Mouse (Mus musculus): Measurements from ENCODE around the gene Creb3l1. TPM values are rescaled to one million over a fixed set of nuclear protein-coding genes. Genes with fewer than 3 reads are reported as not detected.

Gene Creb3l1
- total and polyA plus RNA-seq, 3 experiments = 3.8 to 5.8 (median 4.5) TPM

GRCm38 (mm10) chr2:91987542-91987941, 36.8 kb downstream of the Creb3l1 start:
- TF ChIP-seq POLR2A (IDR thresholded peaks at IDR 0.05; ENCODE audit: insufficient read depth, low read depth, low read length) = no peak
- no peak; the same call in 1 of the 2 replicates for TF ChIP-seq CTCF (IDR thresholded peaks at IDR 0.05)
- TF ChIP-seq EP300 (IDR thresholded peaks at IDR 0.05; ENCODE audit: insufficient read depth, low read depth, low read length) = peak; percentile 83; the same call in 1 of the 2 replicates
- peak; percentile 75 to 89 for DNase-seq
- Histone ChIP-seq H3K36me3 (ENCODE audit: control insufficient read depth, insufficient read depth, low read length) (no peaks in the 10 kb centered on the region), H3K27me3 (ENCODE audit: control insufficient read depth, insufficient read depth, low read length) (no peaks in the 10 kb centered on the region), H3K79me2 (replicated peaks; ENCODE audit: control insufficient read depth, insufficient read depth, low read length) (no peaks in the 10 kb centered on the region), H3K9ac (ENCODE audit: low read depth, low read length) (no peak overlapping the region), H3K27ac (no peak overlapping the region), H3K4me3 (no peak overlapping the region), H3K4me1 (ENCODE audit: control insufficient read depth, insufficient read depth, low read length) (no peaks in the 10 kb centered on the region; the same call in 1 of the 2 replicates)
- intact Hi-C loops (cut with DNase I) = loop anchor here (1.0 to 5.0 kb wide), 3 partner anchors 71 to 451 kb away; no protein-coding TSS in a partner anchor
- 7% methylated on average over 3 of the region's 3 CpGs for WGBS

DNA sequence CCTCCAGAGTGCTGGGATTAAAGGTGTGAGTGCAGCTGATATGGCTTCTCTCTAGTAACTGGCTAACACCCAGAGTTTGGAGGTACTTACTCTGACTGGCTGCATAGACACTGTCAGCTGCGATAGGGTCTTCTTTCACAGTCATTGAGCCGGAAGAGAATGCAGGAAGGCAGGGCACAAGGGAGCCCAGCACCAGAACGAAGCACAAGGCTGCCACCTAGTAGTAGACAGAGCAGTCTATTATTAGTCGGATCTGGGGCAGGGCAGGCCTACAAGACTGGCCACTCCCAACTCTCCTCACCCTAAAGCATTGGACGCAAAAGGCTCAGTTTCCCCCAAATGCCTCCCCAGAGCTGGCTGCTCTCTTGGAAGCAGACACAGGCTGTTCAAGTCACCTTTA, 38.2 kb downstream of the Creb3l1 start:
- Histone ChIP-seq H3K4me1 (ENCODE audit: control insufficient read depth, insufficient read depth, low read length) (no peaks in the 10 kb centered on the region; the same call in 1 of the 2 replicates), H3K27me3 (ENCODE audit: control insufficient read depth, insufficient read depth, low read length) (no peaks in the 10 kb centered on the region), H3K9ac (ENCODE audit: low read depth, low read length) (no peak overlapping the region), H3K27ac (no peak overlapping the region), H3K4me3 (no peak overlapping the region), H3K79me2 (replicated peaks; ENCODE audit: control insufficient read depth, insufficient read depth, low read length) (no peaks in the 10 kb centered on the region), H3K36me3 (ENCODE audit: control insufficient read depth, insufficient read depth, low read length) (no peaks in the 10 kb centered on the region)
- peak; percentile 33 to 40 for DNase-seq
- TF ChIP-seq CTCF (IDR thresholded peaks at IDR 0.05) (peak; percentile 60), EP300 (IDR thresholded peaks at IDR 0.05; ENCODE audit: insufficient read depth, low read depth, low read length) (0 out of 2 replicates have a peak, but pooled peaks have one; percentile 49), POLR2A (IDR thresholded peaks at IDR 0.05; ENCODE audit: insufficient read depth, low read depth, low read length) (no peak)
- 26% methylated on average over 5 of the region's 5 CpGs for WGBS
- intact Hi-C loops (cut with DNase I) = loop anchor here (1.0 to 5.0 kb wide), 2 partner anchors 42 to 341 kb away; no protein-coding TSS in a partner anchor

GRCm38 (mm10) chr2:91984906-91985525, 39.3 kb downstream of the Creb3l1 start:
- intact Hi-C loops (cut with DNase I) = loop anchor here (2.0 to 5.0 kb wide), 2 partner anchors 22 to 342 kb away; no protein-coding TSS in a partner anchor
- Histone ChIP-seq H3K4me3 (no peak overlapping the region), H3K27ac (peak overlapping the region; percentile 26; the same call in 1 of the 2 replicates), H3K9ac (ENCODE audit: low read depth, low read length) (no peak overlapping the region), H3K4me1 (ENCODE audit: control insufficient read depth, insufficient read depth, low read length) (no peaks in the 10 kb centered on the region; the same call in 1 of the 2 replicates), H3K36me3 (ENCODE audit: control insufficient read depth, insufficient read depth, low read length) (no peaks in the 10 kb centered on the region), H3K79me2 (replicated peaks; ENCODE audit: control insufficient read depth, insufficient read depth, low read length) (no peaks in the 10 kb centered on the region), H3K27me3 (ENCODE audit: control insufficient read depth, insufficient read depth, low read length) (no peaks in the 10 kb centered on the region)
- DNase-seq = no peak
- 59% methylated on average over 9 of the region's 9 CpGs for WGBS
- no peak for TF ChIP-seq CTCF (IDR thresholded peaks at IDR 0.05)
- TF ChIP-seq POLR2A (IDR thresholded peaks at IDR 0.05; ENCODE audit: insufficient read depth, low read depth, low read length) = no peak
- no peak for TF ChIP-seq EP300 (IDR thresholded peaks at IDR 0.05; ENCODE audit: insufficient read depth, low read depth, low read length)

GRCm38 (mm10) chr2:91984439-91984838, 39.9 kb downstream of the Creb3l1 start:
- Histone ChIP-seq H3K36me3 (ENCODE audit: control insufficient read depth, insufficient read depth, low read length) (no peaks in the 10 kb centered on the region), H3K79me2 (replicated peaks; ENCODE audit: control insufficient read depth, insufficient read depth, low read length) (no peaks in the 10 kb centered on the region), H3K27ac (peak overlapping the region; percentile 64), H3K4me3 (peak overlapping the region; percentile 30), H3K9ac (ENCODE audit: low read depth, low read length) (0 out of 2 replicates have a peak overlapping the region, but pooled peaks have one; percentile 36), H3K27me3 (ENCODE audit: control insufficient read depth, insufficient read depth, low read length) (no peaks in the 10 kb centered on the region), H3K4me1 (ENCODE audit: control insufficient read depth, insufficient read depth, low read length) (no peaks in the 10 kb centered on the region; the same call in 1 of the 2 replicates)
- DNase-seq = peak; percentile 60 to 75
- 19% methylated on average over 8 of the region's 13 CpGs for WGBS
- intact Hi-C loops (cut with DNase I) = loop anchor here (2.0 kb wide), 1 partner anchor 22 kb away; no protein-coding TSS in a partner anchor
- TF ChIP-seq CTCF (IDR thresholded peaks at IDR 0.05) = 0 out of 2 replicates have a peak, but pooled peaks have one; percentile 7
- TF ChIP-seq EP300 (IDR thresholded peaks at IDR 0.05; ENCODE audit: insufficient read depth, low read depth, low read length) = no peak

DNA sequence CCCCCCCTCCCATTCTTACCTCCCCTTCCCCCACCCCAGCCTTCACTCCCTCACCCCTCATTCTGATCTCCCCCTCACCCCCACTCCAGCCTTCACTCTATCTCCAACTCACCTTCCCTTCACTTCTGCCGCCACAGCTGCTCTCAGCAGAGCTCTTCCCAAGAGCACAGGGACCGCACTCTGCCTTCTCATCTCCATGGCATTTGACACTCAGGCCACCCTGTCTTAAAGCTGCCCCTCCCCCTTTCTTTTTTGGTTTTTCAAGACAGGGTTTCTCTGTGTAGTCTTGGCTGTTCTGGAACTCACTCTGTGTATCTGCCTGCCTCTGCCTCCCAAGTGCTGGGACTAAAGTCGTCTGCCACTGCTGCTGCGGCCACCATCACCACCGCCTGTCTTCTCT, 43.5 kb downstream of the Creb3l1 start:
- H3K4me3 ChIP-seq = no peak overlapping the region
- intact Hi-C loops (cut with DNase I) = no loop called here
- no peaks in the 10 kb centered on the region for H3K79me2 ChIP-seq (replicated peaks; ENCODE audit: control insufficient read depth, insufficient read depth, low read length)
- WGBS = 84% methylated on average over 5 of the region's 5 CpGs
- H3K27me3 ChIP-seq (ENCODE audit: control insufficient read depth, insufficient read depth, low read length) = peaks cover 3% of the 10 kb centered on the region
- no peaks in the 10 kb centered on the region for H3K36me3 ChIP-seq (ENCODE audit: control insufficient read depth, insufficient read depth, low read length)
- no peak for DNase-seq
- no peak overlapping the region for H3K27ac ChIP-seq
- TF ChIP-seq CTCF (IDR thresholded peaks at IDR 0.05) = no peak
- no peak for TF ChIP-seq EP300 (IDR thresholded peaks at IDR 0.05; ENCODE audit: insufficient read depth, low read depth, low read length)
- no peaks in the 10 kb centered on the region; the same call in 1 of the 2 replicates for H3K4me1 ChIP-seq (ENCODE audit: control insufficient read depth, insufficient read depth, low read length)
- H3K9ac ChIP-seq (ENCODE audit: low read depth, low read length) = no peak overlapping the region

DNA sequence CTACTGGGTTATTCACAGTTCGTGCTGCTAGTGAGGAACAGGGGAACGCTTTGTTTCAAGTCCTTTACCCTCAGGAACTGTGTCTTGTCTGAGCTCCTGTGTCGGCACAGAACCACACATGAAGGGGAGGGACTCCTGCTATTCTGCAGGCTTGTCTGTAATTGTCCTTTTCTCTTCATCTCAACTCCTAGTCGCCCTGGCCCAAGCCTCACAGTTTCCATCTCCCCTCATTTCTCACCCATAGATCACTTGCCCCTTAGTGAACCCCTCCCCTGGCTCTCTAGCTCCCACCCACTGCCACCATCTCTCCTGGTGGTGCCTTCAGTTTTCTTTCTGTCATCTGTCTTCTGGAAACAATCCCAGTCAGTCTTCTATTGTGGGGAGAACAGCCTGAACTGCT, 44.1 kb downstream of the Creb3l1 start:
- intact Hi-C loops (cut with DNase I) = no loop called here
- Histone ChIP-seq H3K4me1 (ENCODE audit: control insufficient read depth, insufficient read depth, low read length) (no peaks in the 10 kb centered on the region; the same call in 1 of the 2 replicates), H3K9ac (ENCODE audit: low read depth, low read length) (no peak overlapping the region), H3K27me3 (ENCODE audit: control insufficient read depth, insufficient read depth, low read length) (peaks cover 7% of the 10 kb centered on the region), H3K79me2 (replicated peaks; ENCODE audit: control insufficient read depth, insufficient read depth, low read length) (no peaks in the 10 kb centered on the region), H3K36me3 (ENCODE audit: control insufficient read depth, insufficient read depth, low read length) (no peaks in the 10 kb centered on the region), H3K27ac (no peak overlapping the region), H3K4me3 (no peak overlapping the region)
- TF ChIP-seq POLR2A (IDR thresholded peaks at IDR 0.05; ENCODE audit: insufficient read depth, low read depth, low read length) (no peak), EP300 (IDR thresholded peaks at IDR 0.05; ENCODE audit: insufficient read depth, low read depth, low read length) (no peak), CTCF (IDR thresholded peaks at IDR 0.05) (no peak)
- DNase-seq = no peak
- 63% methylated on average over 4 of the region's 4 CpGs for WGBS

Data from heart, adult 2 months (tissue).